Mouse (Mus musculus): ENCODE measurements around the gene Hs3st5. TPM values are rescaled to one million over a fixed set of nuclear protein-coding genes. Genes with fewer than 3 reads are reported as not detected.

Hs3st5 gene
- polyA plus RNA-seq, 1 experiment from 2014 or later: 0.85 TPM

DNA sequence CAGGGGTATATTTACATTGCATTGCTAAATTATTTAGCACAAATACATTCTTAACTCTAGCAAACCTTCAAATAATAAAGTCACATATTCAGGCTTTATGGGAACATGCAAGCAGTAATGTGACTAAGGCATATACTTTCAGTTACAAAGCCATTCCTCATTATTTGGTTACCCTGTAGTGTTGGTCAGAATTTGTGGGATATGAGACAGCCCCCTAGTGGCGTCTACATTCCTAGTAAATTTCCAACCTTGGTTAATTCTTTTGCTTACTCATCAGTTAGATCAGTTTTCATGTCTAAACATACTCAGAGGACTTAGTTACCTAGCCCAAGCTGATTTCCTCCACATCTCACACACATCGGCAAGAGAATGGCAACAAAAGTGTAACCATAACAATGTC, 285.2 kb downstream of the Hs3st5 start:
- no peak; the same call in 1 of the 2 replicates for ATAC-seq (ENCODE audit: insufficient number of reproducible peaks, low FRiP score, low TSS enrichment, low read depth)
- no peak overlapping the region for H3K9ac ChIP-seq (ENCODE audit: low read length)
- no peak overlapping the region for H3K4me2 ChIP-seq (ENCODE audit: low read depth, severe bottlenecking)
- H3K9me3 ChIP-seq (ENCODE audit: control insufficient read depth, low read length): no peaks in the 10 kb centered on the region
- H3K27me3 ChIP-seq (ENCODE audit: control insufficient read depth, insufficient read depth, low read length): no peaks in the 10 kb centered on the region
- H3K4me3 ChIP-seq (ENCODE audit: low read depth, low read length): no peak overlapping the region
- DNase-seq (ENCODE audit: low spot score): no peak
- H3K27ac ChIP-seq (replicated peaks; ENCODE audit: low read depth, low read length): no peak overlapping the region
- no peaks in the 10 kb centered on the region for H3K36me3 ChIP-seq (ENCODE audit: control insufficient read depth, insufficient read depth, low read length)
- WGBS: 40% methylated on average over 2 of the region's 2 CpGs
- no peaks in the 10 kb centered on the region for H3K4me1 ChIP-seq (ENCODE audit: control insufficient read depth, insufficient read depth, low read length)

- H3K36me3 ChIP-seq (ENCODE audit: control insufficient read depth, insufficient read depth, low read length): no peaks in the 10 kb centered on the region
- no peaks in the 10 kb centered on the region for H3K9me3 ChIP-seq (ENCODE audit: control insufficient read depth, low read length)
- no peak overlapping the region for H3K4me3 ChIP-seq (ENCODE audit: low read depth, low read length)
- no peak for DNase-seq (ENCODE audit: low spot score)
- ATAC-seq (ENCODE audit: insufficient number of reproducible peaks, low FRiP score, low TSS enrichment, low read depth): no peak
- H3K4me2 ChIP-seq (ENCODE audit: low read depth, severe bottlenecking): no peak overlapping the region
- no peaks in the 10 kb centered on the region for H3K4me1 ChIP-seq (ENCODE audit: control insufficient read depth, insufficient read depth, low read length)
- no peak overlapping the region for H3K9ac ChIP-seq (ENCODE audit: low read length)
- H3K27me3 ChIP-seq (ENCODE audit: control insufficient read depth, insufficient read depth, low read length): no peaks in the 10 kb centered on the region
- H3K27ac ChIP-seq (replicated peaks; ENCODE audit: low read depth, low read length): no peak overlapping the region
Measured at GRCm38 (mm10) chr10:36795311-36795710, 288.7 kb downstream of the Hs3st5 start.

DNA sequence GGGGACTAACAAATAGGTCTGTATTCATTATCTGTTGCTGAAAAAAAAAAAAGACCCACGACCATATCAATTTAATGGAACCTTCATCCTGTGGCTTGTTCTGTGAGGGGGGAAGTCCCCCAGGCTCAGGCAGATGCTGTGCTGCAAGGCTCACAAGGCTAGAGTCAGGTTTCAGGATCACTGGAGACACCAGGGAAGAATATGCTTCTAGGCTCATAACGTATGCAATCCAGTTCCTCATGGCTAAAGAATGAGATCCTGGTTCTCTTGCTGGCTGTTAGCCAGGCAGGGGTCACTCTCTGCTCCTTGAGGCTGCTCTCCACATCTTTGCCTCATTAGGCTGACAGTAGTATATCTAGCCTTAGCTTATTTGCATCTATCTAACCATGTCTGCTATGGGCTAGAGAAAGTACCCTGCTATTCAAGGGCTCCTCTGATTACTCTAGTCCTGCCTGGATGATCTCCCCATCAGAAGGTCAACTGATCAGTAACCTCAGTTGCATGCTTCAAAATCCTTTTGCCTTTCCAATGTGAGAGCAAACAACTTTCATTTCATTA, 294.4 kb downstream of the Hs3st5 start:
- no peak for DNase-seq (ENCODE audit: low spot score)
- Histone ChIP-seq H3K36me3 (ENCODE audit: control insufficient read depth, insufficient read depth, low read length) (no peaks in the 10 kb centered on the region), H3K4me3 (ENCODE audit: low read depth, low read length) (no peak overlapping the region), H3K27ac (replicated peaks; ENCODE audit: low read depth, low read length) (no peak overlapping the region), H3K9me3 (ENCODE audit: control insufficient read depth, low read length) (no peaks in the 10 kb centered on the region), H3K4me2 (ENCODE audit: low read depth, severe bottlenecking) (no peak overlapping the region), H3K27me3 (ENCODE audit: control insufficient read depth, insufficient read depth, low read length) (no peaks in the 10 kb centered on the region), H3K9ac (ENCODE audit: low read length) (no peak overlapping the region), H3K4me1 (ENCODE audit: control insufficient read depth, insufficient read depth, low read length) (no peaks in the 10 kb centered on the region)
- ATAC-seq (ENCODE audit: insufficient number of reproducible peaks, low FRiP score, low TSS enrichment, low read depth): no peak
- WGBS: 48% methylated on average over 2 of the region's 2 CpGs

DNA sequence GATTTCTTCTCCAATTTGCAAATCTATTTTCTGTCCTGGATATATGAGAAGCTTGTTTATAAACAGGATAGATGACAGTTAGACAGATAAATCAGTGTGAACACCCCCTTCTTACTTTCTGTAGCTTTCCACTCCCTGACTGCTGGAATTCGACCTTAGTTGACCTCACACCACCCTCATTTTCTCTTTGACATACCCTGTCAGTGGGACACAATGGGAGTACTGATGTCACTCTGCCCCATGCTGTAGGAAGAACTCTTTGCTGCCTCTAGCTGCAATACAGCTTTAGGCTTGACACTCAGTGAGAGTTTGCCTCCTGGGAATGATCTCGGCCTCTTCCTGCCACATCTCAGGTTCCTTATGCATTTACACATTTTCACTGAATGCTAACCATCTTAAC, 297.1 kb downstream of the Hs3st5 start:
- DNase-seq (ENCODE audit: low spot score) (no peak), ATAC-seq (ENCODE audit: insufficient number of reproducible peaks, low FRiP score, low TSS enrichment, low read depth) (no peak)
- 50% methylated on average over 2 of the region's 2 CpGs for WGBS
- no peak overlapping the region for H3K9ac ChIP-seq (ENCODE audit: low read length)
- H3K27ac ChIP-seq (replicated peaks; ENCODE audit: low read depth, low read length): no peak overlapping the region
- H3K36me3 ChIP-seq (ENCODE audit: control insufficient read depth, insufficient read depth, low read length): no peaks in the 10 kb centered on the region
- no peaks in the 10 kb centered on the region for H3K9me3 ChIP-seq (ENCODE audit: control insufficient read depth, low read length)
- no peak overlapping the region for H3K4me2 ChIP-seq (ENCODE audit: low read depth, severe bottlenecking)
- H3K4me1 ChIP-seq (ENCODE audit: control insufficient read depth, insufficient read depth, low read length): no peaks in the 10 kb centered on the region
- no peak overlapping the region for H3K4me3 ChIP-seq (ENCODE audit: low read depth, low read length)
- no peaks in the 10 kb centered on the region for H3K27me3 ChIP-seq (ENCODE audit: control insufficient read depth, insufficient read depth, low read length)

DNA sequence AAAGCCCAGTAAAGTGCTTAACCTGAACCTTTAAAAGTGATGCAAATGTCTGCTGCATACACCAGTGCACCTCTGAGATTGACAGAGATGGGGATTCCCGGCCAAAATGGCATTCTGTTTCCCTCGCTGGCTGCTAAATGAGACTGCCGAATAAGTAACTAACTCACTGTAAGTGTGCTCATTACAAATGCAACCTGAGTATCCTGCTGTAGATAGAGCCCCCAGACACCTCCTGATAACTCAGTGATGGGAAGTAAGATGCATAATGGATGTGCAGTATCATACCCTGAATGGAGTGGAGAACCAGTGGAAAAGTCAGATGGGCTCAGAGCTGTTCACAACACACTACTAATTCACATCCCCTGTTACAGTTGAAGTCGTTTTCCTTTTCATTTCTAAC, 298.7 kb downstream of the Hs3st5 start:
- Histone ChIP-seq H3K4me1 (ENCODE audit: control insufficient read depth, insufficient read depth, low read length) (no peaks in the 10 kb centered on the region), H3K36me3 (ENCODE audit: control insufficient read depth, insufficient read depth, low read length) (no peaks in the 10 kb centered on the region), H3K4me3 (ENCODE audit: low read depth, low read length) (no peak overlapping the region), H3K9ac (ENCODE audit: low read length) (no peak overlapping the region), H3K27me3 (ENCODE audit: control insufficient read depth, insufficient read depth, low read length) (no peaks in the 10 kb centered on the region), H3K27ac (replicated peaks; ENCODE audit: low read depth, low read length) (no peak overlapping the region), H3K4me2 (ENCODE audit: low read depth, severe bottlenecking) (no peak overlapping the region), H3K9me3 (ENCODE audit: control insufficient read depth, low read length) (no peaks in the 10 kb centered on the region)
- no peak for ATAC-seq (ENCODE audit: insufficient number of reproducible peaks, low FRiP score, low TSS enrichment, low read depth)
- 79% methylated on average over 4 of the region's 4 CpGs for WGBS
- no peak for DNase-seq (ENCODE audit: low spot score)

GRCm38 (mm10) chr10:36805788-36806187, 299.2 kb downstream of the Hs3st5 start:
- Histone ChIP-seq H3K27ac (replicated peaks; ENCODE audit: low read depth, low read length) (no peak overlapping the region), H3K9me3 (ENCODE audit: control insufficient read depth, low read length) (no peaks in the 10 kb centered on the region), H3K4me2 (ENCODE audit: low read depth, severe bottlenecking) (no peak overlapping the region), H3K9ac (ENCODE audit: low read length) (no peak overlapping the region), H3K4me1 (ENCODE audit: control insufficient read depth, insufficient read depth, low read length) (no peaks in the 10 kb centered on the region), H3K27me3 (ENCODE audit: control insufficient read depth, insufficient read depth, low read length) (no peaks in the 10 kb centered on the region), H3K36me3 (ENCODE audit: control insufficient read depth, insufficient read depth, low read length) (no peaks in the 10 kb centered on the region), H3K4me3 (ENCODE audit: low read depth, low read length) (no peak overlapping the region)
- ATAC-seq (ENCODE audit: insufficient number of reproducible peaks, low FRiP score, low TSS enrichment, low read depth): no peak
- WGBS: 80% methylated on average over 5 of the region's 5 CpGs
- no peak for DNase-seq (ENCODE audit: low spot score)

GRCm38 (mm10) chr10:36807007-36807406, 300.4 kb downstream of the Hs3st5 start:
- Histone ChIP-seq H3K4me3 (ENCODE audit: low read depth, low read length) (no peak overlapping the region), H3K27ac (replicated peaks; ENCODE audit: low read depth, low read length) (no peak overlapping the region), H3K36me3 (ENCODE audit: control insufficient read depth, insufficient read depth, low read length) (no peaks in the 10 kb centered on the region), H3K4me1 (ENCODE audit: control insufficient read depth, insufficient read depth, low read length) (no peaks in the 10 kb centered on the region), H3K27me3 (ENCODE audit: control insufficient read depth, insufficient read depth, low read length) (no peaks in the 10 kb centered on the region), H3K9me3 (ENCODE audit: control insufficient read depth, low read length) (no peaks in the 10 kb centered on the region), H3K4me2 (ENCODE audit: low read depth, severe bottlenecking) (no peak overlapping the region), H3K9ac (ENCODE audit: low read length) (no peak overlapping the region)
- no peak for DNase-seq (ENCODE audit: low spot score)
- no peak for ATAC-seq (ENCODE audit: insufficient number of reproducible peaks, low FRiP score, low TSS enrichment, low read depth)
- 72% methylated on average over 5 of the region's 5 CpGs for WGBS

- DNase-seq (ENCODE audit: low spot score) (no peak), ATAC-seq (ENCODE audit: insufficient number of reproducible peaks, low FRiP score, low TSS enrichment, low read depth) (no peak)
- H3K36me3 ChIP-seq (ENCODE audit: control insufficient read depth, insufficient read depth, low read length): no peaks in the 10 kb centered on the region
- H3K9me3 ChIP-seq (ENCODE audit: control insufficient read depth, low read length): no peaks in the 10 kb centered on the region
- H3K4me1 ChIP-seq (ENCODE audit: control insufficient read depth, insufficient read depth, low read length): no peaks in the 10 kb centered on the region
- H3K27ac ChIP-seq (replicated peaks; ENCODE audit: low read depth, low read length): no peak overlapping the region
- no peak overlapping the region for H3K9ac ChIP-seq (ENCODE audit: low read length)
- no peak overlapping the region for H3K4me2 ChIP-seq (ENCODE audit: low read depth, severe bottlenecking)
- H3K27me3 ChIP-seq (ENCODE audit: control insufficient read depth, insufficient read depth, low read length): no peaks in the 10 kb centered on the region
- no peak overlapping the region for H3K4me3 ChIP-seq (ENCODE audit: low read depth, low read length)
Measured at GRCm38 (mm10) chr10:36818867-36819266, 312.3 kb downstream of the Hs3st5 start.

GRCm38 (mm10) chr10:36829079-36829478, 322.5 kb downstream of the Hs3st5 start:
- WGBS: 84% methylated on average over 3 of the region's 3 CpGs
- ATAC-seq (ENCODE audit: insufficient number of reproducible peaks, low FRiP score, low TSS enrichment, low read depth) (no peak), DNase-seq (ENCODE audit: low spot score) (no peak)
- H3K27me3 ChIP-seq (ENCODE audit: control insufficient read depth, insufficient read depth, low read length): no peaks in the 10 kb centered on the region
- no peaks in the 10 kb centered on the region for H3K9me3 ChIP-seq (ENCODE audit: control insufficient read depth, low read length)
- H3K4me2 ChIP-seq (ENCODE audit: low read depth, severe bottlenecking): no peak overlapping the region
- H3K27ac ChIP-seq (replicated peaks; ENCODE audit: low read depth, low read length): no peak overlapping the region
- H3K36me3 ChIP-seq (ENCODE audit: control insufficient read depth, insufficient read depth, low read length): no peaks in the 10 kb centered on the region
- no peak overlapping the region for H3K9ac ChIP-seq (ENCODE audit: low read length)
- no peaks in the 10 kb centered on the region for H3K4me1 ChIP-seq (ENCODE audit: control insufficient read depth, insufficient read depth, low read length)
- H3K4me3 ChIP-seq (ENCODE audit: low read depth, low read length): no peak overlapping the region

Measured in limb, embryonic 11.5 days (tissue).